Mouse (Mus musculus) gastrocnemius, postnatal 10 days (tissue): ENCODE data around the gene Galntl5. TPM values are rescaled to one million over a fixed set of nuclear protein-coding genes. Genes with fewer than 3 reads are reported as not detected.
"Not testable (repeated sequence)": the region's sequence is repeated elsewhere in the genome, so short reads cannot be mapped to it uniquely, and the experiment has no call there.

Source experiments
- DNase-seq: peaks from one replicate; pipeline ENCODE4 v3.0.0; 2021; ENCODE audit warnings: mixed read lengths
- microRNA-seq, 2 experiments: library from miRNA; unstranded; fragments of <30 nt; microRNA quantifications; one replicate each; pipeline ENCODE4 v1.2.0; 2021
- total RNA-seq, 2 experiments: library from RNA; stranded (reverse); gene quantifications; 2 replicates each; pipeline ENCODE4 v1.2.3; 2021

Galntl5 gene
- total RNA-seq, 2 experiments from 2014 or later: not detected

DNA sequence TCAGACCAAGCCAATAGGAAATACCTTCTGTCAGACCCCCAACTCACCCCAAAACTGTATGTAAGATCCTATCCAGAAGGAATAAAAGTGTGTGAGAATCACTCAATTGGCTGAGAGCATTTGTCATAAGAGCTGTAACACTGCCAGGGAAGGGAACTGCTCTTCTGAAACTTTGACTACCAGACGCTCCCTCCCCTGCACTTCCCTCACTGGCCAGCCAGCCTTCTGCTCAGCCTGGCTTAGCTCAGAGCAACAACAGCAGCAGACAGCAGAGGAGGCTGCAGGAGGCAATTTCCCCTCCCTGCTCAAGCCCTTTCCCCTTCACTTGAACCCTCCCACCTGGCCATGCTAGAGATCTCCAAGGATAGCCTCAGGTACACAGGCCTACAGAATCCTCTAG lies 30.6 kb downstream of the Galntl5 start:
- DNase-seq: no peak

DNA sequence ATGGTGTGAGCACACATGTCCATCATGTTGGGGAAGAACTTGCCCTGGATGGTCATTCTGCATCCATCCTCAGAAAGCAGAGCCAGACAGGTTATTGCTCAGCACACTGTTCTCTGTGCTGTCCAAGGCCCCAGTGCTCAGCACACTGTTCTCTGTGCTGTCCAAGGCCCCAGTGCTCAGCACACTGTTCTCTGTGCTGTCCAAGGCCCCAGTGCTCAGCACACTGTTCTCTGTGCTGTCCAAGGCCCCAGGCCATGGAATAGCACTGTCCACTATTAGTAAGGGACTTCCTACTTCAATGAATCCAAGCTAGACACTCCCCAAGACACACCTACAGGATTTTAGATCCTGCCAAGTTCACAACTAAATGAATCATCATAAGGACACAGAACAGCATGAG lies 32.0 kb downstream of the Galntl5 start:
- DNase-seq: not testable (repeated sequence)

GRCm38 (mm10) chr5:25215006-25215405 lies 33.7 kb downstream of the Galntl5 start:
- DNase-seq: no peak

GRCm38 (mm10) chr5:25221604-25222003 lies 40.3 kb downstream of the Galntl5 start, which contains the start of gene Galnt11:
Gene Galnt11, plus strand, starts transcription at chr5:25221904.
- no peak for DNase-seq

DNA sequence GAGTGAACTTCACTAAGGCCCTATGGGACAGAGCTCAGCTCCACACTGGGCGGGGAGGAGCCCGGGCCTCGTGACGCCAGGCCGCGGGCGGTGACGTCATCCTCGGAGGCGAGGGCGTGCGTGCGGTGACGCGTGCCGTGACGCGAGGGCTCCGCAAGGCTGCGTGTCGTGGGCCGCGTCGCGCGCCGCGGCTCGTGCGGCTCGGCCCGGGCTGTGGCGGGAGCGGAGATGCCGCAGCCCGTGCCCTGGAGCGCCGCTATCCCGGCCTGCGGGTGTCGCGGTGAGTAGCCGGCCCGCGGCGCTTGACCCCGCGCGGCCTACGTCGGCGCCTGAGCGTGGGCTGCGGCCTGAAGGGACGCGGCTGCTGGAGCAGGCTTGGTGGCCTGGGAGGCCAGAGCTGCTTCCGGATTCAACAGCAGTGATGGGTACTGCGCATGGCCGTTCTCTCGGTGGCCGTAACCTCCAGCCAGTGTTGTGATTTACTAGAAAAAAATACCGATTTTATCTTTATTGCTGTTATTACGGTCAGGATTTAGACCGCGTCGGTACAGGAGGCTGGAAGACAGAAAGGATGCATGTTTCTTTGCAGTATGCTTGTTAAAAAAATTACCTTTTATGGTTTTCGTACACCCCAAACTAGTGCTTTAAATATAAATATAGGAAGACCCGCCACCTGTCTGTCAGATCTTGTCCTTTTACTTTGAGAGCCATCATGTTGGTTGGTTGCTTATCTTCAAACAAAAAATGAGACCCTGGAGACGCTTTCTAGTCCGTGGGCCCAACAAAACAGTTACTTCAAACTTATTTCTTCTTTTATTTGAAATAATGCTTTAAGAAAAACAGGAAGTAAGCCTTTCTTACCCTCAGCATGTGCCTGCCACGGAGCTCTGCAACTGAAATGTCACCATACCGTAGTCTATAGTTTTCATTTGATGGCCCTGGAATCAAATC lies 41.8 kb downstream of the Galntl5 start, which contains the start of gene E130116L18Rik:
TSS of gene E130116L18Rik (minus strand) at position 402 of the 951 bp plus-strand sequence.
- DNase-seq: peak; percentile 89

DNA sequence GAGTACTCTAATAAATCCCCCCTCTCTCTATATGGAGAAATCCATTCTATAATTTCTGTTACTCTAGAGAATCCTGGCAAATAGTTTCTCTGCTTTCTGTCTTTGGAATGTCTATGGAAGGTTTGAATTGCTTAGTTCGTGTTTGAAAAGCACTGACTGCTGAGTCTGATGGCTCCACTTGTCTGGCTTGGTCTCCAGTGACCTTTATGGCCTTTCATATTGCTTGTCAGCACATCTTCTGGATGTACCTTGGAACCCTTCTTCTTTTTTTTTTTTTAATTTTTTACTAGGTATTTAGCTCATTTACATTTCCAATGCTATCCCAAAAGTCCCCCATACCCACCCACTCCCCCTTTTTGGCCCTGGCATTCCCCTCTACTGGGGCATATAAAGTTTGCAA lies 43.1 kb downstream of the Galntl5 start:
- DNase-seq: not testable (repeated sequence)

- no peak for DNase-seq
These were observed 61.8 kb downstream of the Galntl5 start for GRCm38 (mm10) chr5:25243101-25243500.

DNA sequence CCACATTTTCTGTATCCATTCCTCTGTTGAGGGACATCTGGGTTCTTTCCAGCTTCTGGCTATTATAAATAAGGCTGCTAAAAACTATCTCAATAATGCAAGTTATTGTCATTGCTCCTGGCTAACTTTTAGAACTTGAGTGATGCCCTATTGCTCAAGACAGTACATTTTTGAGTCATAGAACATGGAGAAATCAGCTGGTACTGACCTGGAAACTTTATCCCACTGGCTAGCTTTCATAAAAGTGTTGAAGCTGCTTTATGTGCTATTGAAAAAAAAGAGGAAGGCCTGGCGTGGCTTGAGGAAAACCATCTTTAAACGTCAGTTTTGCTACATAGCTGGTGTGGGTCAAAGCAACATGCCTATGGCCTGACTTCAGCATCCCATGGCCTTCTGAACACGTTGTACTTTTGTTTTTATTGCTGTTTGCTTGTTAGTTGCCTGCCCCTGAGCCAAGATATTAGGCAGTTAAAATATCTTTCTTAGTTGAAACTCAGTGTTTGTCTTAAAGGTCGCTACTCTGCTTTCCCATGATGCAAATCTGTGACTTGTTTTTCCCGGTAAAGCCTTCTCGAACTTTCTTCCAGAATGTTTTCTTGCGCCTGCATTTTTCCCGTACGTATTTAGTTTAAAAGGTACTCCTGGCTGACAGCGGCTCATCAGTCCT lies 64.7 kb downstream of the Galntl5 start:
- DNase-seq: no peak

GRCm38 (mm10) chr5:25246473-25246865 lies 65.2 kb downstream of the Galntl5 start:
- DNase-seq: no peak

- DNase-seq: no peak
These were observed 65.8 kb downstream of the Galntl5 start for GRCm38 (mm10) chr5:25247036-25247435.

DNA sequence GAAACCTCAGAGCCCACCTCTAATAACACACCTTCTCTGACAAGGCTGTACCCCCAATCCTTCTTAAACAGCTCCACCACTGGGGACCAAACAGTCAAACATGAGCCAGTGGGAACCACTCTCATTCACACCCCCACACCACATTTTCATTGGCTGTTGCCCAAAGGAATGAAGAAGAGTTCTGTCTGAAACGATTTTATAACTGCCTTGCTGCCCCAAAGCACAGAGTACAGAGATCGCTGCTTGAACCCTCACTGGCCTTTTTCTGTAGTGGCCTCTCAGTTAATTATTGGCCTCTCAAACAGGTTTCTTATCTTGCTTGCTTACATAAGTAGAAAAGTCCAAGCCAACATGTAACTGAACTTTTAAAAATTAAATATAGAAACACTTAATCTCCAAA lies 71.2 kb downstream of the Galntl5 start:
- no peak for DNase-seq

- DNase-seq: no peak
These were observed 71.7 kb downstream of the Galntl5 start for GRCm38 (mm10) chr5:25252825-25253544.

GRCm38 (mm10) chr5:25254491-25254890 lies 73.2 kb downstream of the Galntl5 start:
- no peak for DNase-seq

GRCm38 (mm10) chr5:25256686-25257085 lies 75.4 kb downstream of the Galntl5 start:
- DNase-seq: no peak

DNA sequence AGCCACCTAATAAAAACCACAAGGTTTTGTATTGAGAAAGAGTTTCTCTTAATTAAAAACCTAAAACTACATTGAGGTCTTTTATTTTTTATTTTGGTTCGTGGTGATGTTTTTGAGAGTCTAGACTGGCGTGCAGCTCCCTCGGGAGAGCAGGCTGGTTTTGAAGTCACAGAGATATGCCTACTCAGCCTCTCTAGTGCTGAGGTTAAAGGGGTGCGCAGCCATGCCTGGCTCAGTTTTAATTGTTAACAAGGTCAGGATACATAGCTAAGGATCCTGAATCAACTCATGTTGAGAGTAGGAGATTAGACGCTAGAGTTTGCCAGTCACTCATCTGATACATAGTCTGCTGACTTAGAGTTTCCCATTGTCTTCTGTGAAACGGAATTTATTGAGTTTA lies 80.2 kb downstream of the Galntl5 start:
- DNase-seq: no peak

GRCm38 (mm10) chr5:25262266-25262665 lies 81.0 kb downstream of the Galntl5 start:
- DNase-seq: no peak

GRCm38 (mm10) chr5:25268258-25268888 lies 87.1 kb downstream of the Galntl5 start:
- no peak for DNase-seq

Small RNAs within 50 kb of the gene (microRNA-seq; reads per million reads assigned to microRNA genes)
- gene Gm26051: 0 reads per million in 2 experiments

Other genes with a start within 250 kb of the Galntl5 start
- 10 to 100 TPM; 12.3 to 20.6 TPM for gene Prkag2, start 80.8 kb upstream of the Galntl5 start, total RNA-seq
- 10 to 100 TPM; 17.1 to 19.1 TPM for gene Galnt11, start 40.4 kb downstream of the Galntl5 start, total RNA-seq
- not detected for gene E130116L18Rik, start 41.7 kb downstream of the Galntl5 start, total RNA-seq